Mouse (Mus musculus): ENCODE data around the gene Runx1.

Gene Runx1

DNA sequence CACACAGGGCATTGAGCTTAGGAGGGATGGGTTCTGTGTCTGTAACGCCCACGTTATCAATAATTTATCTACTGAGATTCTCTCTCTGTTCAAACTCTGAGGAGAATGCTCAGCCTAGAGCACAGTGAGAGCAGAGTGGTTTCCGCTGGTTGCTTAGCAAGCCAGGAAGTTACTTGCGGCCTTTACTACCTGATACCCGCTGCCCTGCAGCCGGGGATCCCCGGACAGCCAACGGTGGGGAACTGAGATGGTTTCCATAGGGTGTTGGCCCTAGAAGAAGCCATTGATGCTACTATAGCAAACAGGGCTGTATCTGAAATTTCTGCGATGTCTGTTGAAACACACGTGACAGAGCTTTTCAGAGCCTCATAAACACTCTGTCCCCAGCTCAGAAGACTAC, 250.2 kb downstream of the Runx1 start:
- DNase-seq (ENCODE audit: extremely low spot score, low spot score), result no peak

GRCm38 (mm10) chr16:92573193-92573592, 252.8 kb downstream of the Runx1 start:
- no peak for DNase-seq (ENCODE audit: extremely low spot score, low spot score)

GRCm38 (mm10) chr16:92571246-92571645, 254.7 kb downstream of the Runx1 start:
- DNase-seq (ENCODE audit: extremely low spot score, low spot score), result no peak

DNA sequence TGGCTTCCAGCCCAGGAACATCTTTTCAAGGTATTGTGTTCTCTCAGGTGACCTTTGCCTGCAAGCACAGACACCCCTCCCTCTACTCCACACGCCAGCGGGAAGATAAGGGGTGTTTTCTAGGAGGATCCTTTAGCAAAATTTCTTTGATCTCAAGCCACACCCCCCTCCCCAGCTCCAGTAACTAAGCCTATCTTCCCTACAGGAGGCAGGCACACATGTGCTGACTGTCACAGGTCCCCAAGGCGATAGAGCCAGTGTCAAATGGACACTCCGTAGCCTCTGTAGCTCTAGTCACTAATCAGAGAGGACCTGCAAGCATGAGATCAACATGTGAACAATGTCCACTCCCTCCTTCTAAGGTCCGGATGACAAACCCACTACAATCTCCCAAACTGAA, 259.8 kb downstream of the Runx1 start:
- no peak for DNase-seq (ENCODE audit: extremely low spot score, low spot score)

- DNase-seq (ENCODE audit: extremely low spot score, low spot score), result peak; percentile 90
These were observed 260.2 kb downstream of the Runx1 start for GRCm38 (mm10) chr16:92565708-92566107.

- DNase-seq (ENCODE audit: extremely low spot score, low spot score), result no peak
These were observed 260.7 kb downstream of the Runx1 start for GRCm38 (mm10) chr16:92565291-92565690.

DNA sequence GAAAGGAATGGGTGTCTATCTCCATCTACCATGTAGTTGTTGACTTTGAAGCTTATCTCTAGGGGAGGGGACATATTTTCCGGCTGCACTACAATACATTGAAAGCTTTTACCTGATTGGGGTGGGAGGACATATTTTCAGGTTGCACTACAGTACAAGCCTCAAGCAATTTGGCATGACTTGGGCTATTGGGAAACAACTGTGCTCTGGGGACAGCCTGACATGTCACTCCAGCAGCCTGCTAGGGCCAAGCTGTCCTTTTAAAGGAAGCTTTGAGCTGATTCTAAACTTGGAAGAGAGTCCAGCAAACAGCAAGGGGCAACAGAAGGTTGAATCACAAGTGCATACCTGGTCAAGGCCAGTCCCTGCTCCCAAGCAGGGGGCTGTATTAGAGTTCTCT, 270.9 kb downstream of the Runx1 start:
- no peak for DNase-seq (ENCODE audit: extremely low spot score, low spot score)

- DNase-seq (ENCODE audit: extremely low spot score, low spot score), result no peak
These were observed 273.1 kb downstream of the Runx1 start for GRCm38 (mm10) chr16:92552858-92553257.

GRCm38 (mm10) chr16:92552106-92552382, 273.9 kb downstream of the Runx1 start:
- DNase-seq (ENCODE audit: extremely low spot score, low spot score), result no peak
